Mouse (Mus musculus) spleen, adult 2 months (tissue): ENCODE data around the gene Ppm1m.

Experiments
- CTCF ChIP-seq: fragments of 200-500 bp; IDR thresholded peaks from 2 replicates; pipeline ENCODE4 v1.5.1; 2011; ENCODE audit warnings: mild to moderate bottlenecking, inconsistent platforms; ENCODE audit not compliant: insufficient read depth, insufficient read length, insufficient replicate concordance; ENCODE audit errors: extremely low read depth
- POLR2A ChIP-seq: fragments of 200-500 bp; IDR thresholded peaks from 2 replicates; pipeline ENCODE4 v1.6.1; 2011; ENCODE audit warnings: low read depth, low read length, inconsistent platforms

DNA sequence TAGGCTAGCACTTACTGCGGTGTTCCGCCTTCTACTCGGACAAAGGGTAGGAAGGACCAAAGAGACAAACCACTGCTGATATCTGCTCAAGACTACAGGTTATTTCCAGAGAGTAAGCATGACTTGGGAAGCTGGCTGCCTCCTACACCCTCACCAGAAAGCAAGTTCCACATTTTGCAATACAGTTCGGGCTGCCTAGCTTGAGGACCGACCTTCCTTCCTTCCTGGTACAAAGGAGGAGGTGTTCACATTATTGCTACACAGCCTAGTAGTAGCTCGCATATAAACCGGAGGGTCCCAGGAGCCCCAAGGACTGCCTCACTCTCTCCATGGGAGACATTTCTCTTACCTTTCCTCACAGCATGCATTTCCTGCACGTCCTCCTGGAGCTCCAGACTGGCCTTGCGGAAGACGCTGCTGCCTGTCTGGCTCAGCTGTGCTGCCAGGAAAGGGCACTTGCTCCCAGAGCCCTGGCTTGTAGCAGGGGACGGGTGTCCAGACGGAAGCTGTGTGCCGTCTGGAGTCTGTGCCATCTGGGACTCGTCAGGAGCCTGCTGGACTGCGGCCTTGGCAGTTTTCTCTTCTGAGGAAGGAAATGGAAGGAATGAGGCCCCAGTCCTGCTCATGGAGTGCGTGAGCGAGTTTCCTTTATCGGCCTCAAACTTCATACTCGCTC, 43.4 kb upstream of the Ppm1m start:
- no peak for TF ChIP-seq POLR2A
- no peak for TF ChIP-seq CTCF
